Mouse (Mus musculus): Measurements from ENCODE around the gene Vmn2r17.

Vmn2r17 gene

DNA sequence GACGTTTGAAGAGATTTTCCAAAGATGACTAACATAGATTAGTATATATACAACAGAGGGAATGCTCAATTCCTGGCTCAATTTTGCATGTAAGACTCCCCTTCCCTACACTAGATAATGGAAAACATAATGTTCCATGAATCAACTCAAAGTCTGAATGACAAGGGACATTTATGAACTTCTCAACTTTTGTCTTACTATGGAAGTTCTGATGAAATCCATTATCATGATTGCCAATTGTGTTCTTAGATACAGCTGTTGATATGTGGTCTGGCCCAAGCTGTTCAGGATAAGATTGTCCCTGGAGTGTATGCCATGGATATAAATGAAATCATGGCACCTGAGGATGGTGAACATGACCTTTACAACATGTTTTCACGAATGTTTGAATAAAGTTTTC is at the start of gene Vmn2r17:
TSS of gene Vmn2r17 (plus strand) at position 301 of the 400 bp plus-strand sequence.
- DNase-seq = no peak

DNA sequence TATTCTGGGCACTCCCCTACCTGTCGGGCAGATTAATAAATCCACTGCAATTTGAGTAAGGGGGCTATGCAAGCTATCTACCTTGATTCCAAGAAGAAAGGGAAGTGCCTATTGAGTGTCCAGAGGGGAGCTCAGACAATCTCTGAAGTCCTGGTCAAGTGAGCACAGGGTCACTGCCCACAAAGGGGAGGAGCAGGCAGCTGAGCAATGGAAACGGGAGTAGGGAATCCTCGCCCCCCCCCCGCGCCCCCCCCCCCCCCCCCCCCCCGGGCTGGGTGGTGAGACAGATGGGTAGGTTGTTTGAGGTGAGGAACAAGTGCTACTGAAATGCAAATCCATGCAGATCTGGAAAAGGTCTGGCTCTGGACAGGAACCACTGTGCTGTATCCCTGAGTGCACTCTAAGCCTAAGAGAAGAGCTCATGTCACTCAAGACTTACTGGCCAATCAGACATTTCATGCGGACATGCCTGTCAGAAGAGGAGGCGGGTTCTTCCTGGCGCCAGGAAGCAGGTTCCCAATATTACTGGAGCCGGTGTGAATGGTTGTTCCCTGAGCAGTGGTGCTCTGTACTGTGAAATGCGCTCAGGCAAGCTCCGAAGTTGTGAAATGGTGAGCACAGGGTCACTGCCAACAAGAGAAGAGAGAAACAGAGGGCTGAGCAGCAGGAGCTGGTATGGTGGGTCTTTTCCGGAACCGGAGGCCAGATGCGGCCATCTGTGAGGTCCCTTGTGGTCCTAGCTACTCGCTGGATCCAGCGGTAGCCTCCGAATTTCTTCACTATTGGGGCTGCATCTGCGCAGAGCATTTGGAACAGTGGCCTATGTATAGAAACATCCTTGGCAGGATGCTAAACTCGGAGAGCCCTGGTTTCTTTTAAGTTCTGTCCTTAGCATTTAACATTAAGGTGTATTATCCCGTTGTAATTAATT is 47.4 kb downstream of the Vmn2r17 start:
- DNase-seq = peak; percentile 38

DNA sequence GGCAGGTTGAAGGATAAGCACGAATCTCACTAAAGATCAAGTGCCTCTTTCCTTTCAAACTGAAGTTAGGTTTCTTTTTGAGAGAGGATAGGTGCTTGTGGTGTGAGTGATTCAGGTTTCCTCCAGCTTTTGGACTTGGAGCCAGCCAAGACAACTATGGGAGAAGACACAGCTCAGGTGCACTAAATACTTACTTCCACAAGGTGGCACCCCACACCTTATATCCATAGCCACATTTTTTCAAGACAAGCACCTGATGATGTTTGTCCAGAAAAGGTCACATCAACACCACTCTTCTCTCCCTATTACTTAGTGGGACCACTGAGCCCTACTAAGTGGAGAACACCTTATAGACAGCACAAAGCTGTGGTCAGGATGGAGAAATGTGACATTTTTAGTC is 87.2 kb downstream of the Vmn2r17 start:
- DNase-seq = peak; percentile 25
